Mouse (Mus musculus) neural tube, embryonic 13.5 days (tissue): ENCODE measurements at regions not wholly inside any gene's neighbourhood (a gene's known extent, or its start where the extent isn't known, plus 50 kb on each side); places are given as distances from the start of the nearest gene placed in this dataset.

Experiments used
- ATAC-seq: fragments of 200-750 bp; cut with Nextera tagmentation; 2 replicates; pipeline ENCODE4 v1.8.0; 2017; ENCODE audit warnings: low read depth, mild to moderate bottlenecking, moderate TSS enrichment, moderate library complexity
- H3K27ac ChIP-seq: fragments of 300-500 bp; sonication (generic); replicated peaks from 2 replicates; pipeline ENCODE4 v1.5.1; 2015; ENCODE audit warnings: moderate library complexity, mild to moderate bottlenecking, inconsistent platforms
- H3K27me3 ChIP-seq: fragments of 300-500 bp; sonication (generic); 2 replicates; pipeline ENCODE4 v1.6.1; 2015; ENCODE audit warnings: mild to moderate bottlenecking, inconsistent platforms
- H3K36me3 ChIP-seq: fragments of 300-500 bp; sonication (generic); 2 replicates; pipeline ENCODE4 v1.6.1; 2015; ENCODE audit warnings: mild to moderate bottlenecking, inconsistent platforms
- H3K4me1 ChIP-seq: fragments of 300-500 bp; sonication (generic); replicated peaks from 2 replicates; pipeline ENCODE4 v1.6.1; 2015; ENCODE audit warnings: inconsistent platforms
- H3K4me2 ChIP-seq: fragments of 300-500 bp; sonication (generic); 2 replicates; pipeline ENCODE4 v1.6.1; 2015; ENCODE audit warnings: inconsistent platforms, mild to moderate bottlenecking, moderate library complexity
- H3K4me3 ChIP-seq: fragments of 300-500 bp; sonication (generic); 2 replicates; pipeline ENCODE4 v1.5.1; 2015; ENCODE audit warnings: mild to moderate bottlenecking, inconsistent platforms
- H3K9ac ChIP-seq: fragments of 300-500 bp; sonication (generic); 2 replicates; pipeline ENCODE4 v1.6.1; 2015; ENCODE audit warnings: moderate library complexity, mild to moderate bottlenecking, inconsistent platforms
- H3K9me3 ChIP-seq: fragments of 300-500 bp; sonication (generic); 2 replicates; pipeline ENCODE4 v1.6.1; 2016; ENCODE audit warnings: inconsistent platforms
- WGBS: fragments of 180-500 bp; shearing (Covaris S2); methylation state at CpG from one replicate; pipeline ENCODE4 v1.1.7; 2015; 5-methylcytosine and 5-hydroxymethylcytosine counted together

- ATAC-seq = no peak
- Histone ChIP-seq H3K9me3 (no peaks in the 10 kb centered on the region), H3K4me2 (no peak overlapping the region), H3K27me3 (no peaks in the 10 kb centered on the region), H3K27ac (no peak overlapping the region), H3K4me1 (no peaks in the 10 kb centered on the region), H3K36me3 (no peaks in the 10 kb centered on the region), H3K9ac (no peak overlapping the region), H3K4me3 (no peak overlapping the region)
- WGBS = 93% methylated on average over 2 of the region's 2 CpGs
These were observed 134.7 kb upstream of the Foxa2 start for GRCm38 (mm10) chr2:148181518-148181917.

GRCm38 (mm10) chr2:148182492-148183052 is 135.8 kb upstream of the Foxa2 start:
- Histone ChIP-seq H3K36me3 (no peaks in the 10 kb centered on the region), H3K4me2 (no peak overlapping the region), H3K27me3 (no peaks in the 10 kb centered on the region), H3K9me3 (no peaks in the 10 kb centered on the region), H3K9ac (no peak overlapping the region), H3K4me1 (no peaks in the 10 kb centered on the region), H3K4me3 (no peak overlapping the region), H3K27ac (no peak overlapping the region)
- no peak for ATAC-seq
- 74% methylated on average over 3 of the region's 3 CpGs for WGBS

GRCm38 (mm10) chr2:148184801-148185212 is 138.0 kb upstream of the Foxa2 start:
- Histone ChIP-seq H3K36me3 (no peaks in the 10 kb centered on the region), H3K4me1 (no peaks in the 10 kb centered on the region), H3K9me3 (no peaks in the 10 kb centered on the region), H3K4me2 (no peak overlapping the region), H3K9ac (no peak overlapping the region), H3K27me3 (no peaks in the 10 kb centered on the region), H3K27ac (no peak overlapping the region), H3K4me3 (no peak overlapping the region)
- WGBS = 85% methylated on average over 5 of the region's 5 CpGs
- no peak for ATAC-seq

- Histone ChIP-seq H3K9me3 (no peaks in the 10 kb centered on the region), H3K27me3 (no peaks in the 10 kb centered on the region), H3K4me3 (no peak overlapping the region), H3K36me3 (no peaks in the 10 kb centered on the region), H3K4me1 (no peaks in the 10 kb centered on the region), H3K4me2 (no peak overlapping the region), H3K9ac (no peak overlapping the region), H3K27ac (no peak overlapping the region)
- WGBS = 88% methylated on average over 7 of the region's 7 CpGs
- no peak for ATAC-seq
These were observed 139.7 kb upstream of the Foxa2 start for GRCm38 (mm10) chr2:148186363-148186991.

GRCm38 (mm10) chr2:148188865-148189264 is 142.1 kb upstream of the Foxa2 start:
- Histone ChIP-seq H3K4me2 (no peak overlapping the region), H3K4me3 (no peak overlapping the region), H3K27me3 (no peaks in the 10 kb centered on the region), H3K9me3 (no peaks in the 10 kb centered on the region), H3K36me3 (no peaks in the 10 kb centered on the region), H3K27ac (no peak overlapping the region), H3K9ac (no peak overlapping the region), H3K4me1 (no peaks in the 10 kb centered on the region)
- no peak for ATAC-seq
- WGBS = 76% methylated on average over 2 of the region's 2 CpGs

- Histone ChIP-seq H3K36me3 (no peaks in the 10 kb centered on the region), H3K4me2 (no peak overlapping the region), H3K9me3 (no peaks in the 10 kb centered on the region), H3K4me1 (no peaks in the 10 kb centered on the region), H3K27me3 (no peaks in the 10 kb centered on the region), H3K9ac (no peak overlapping the region), H3K4me3 (no peak overlapping the region), H3K27ac (no peak overlapping the region)
- ATAC-seq = no peak
- WGBS = 75% methylated on average over 5 of the region's 5 CpGs
These were observed 142.5 kb upstream of the Foxa2 start for GRCm38 (mm10) chr2:148189287-148189686.

GRCm38 (mm10) chr2:148192946-148193345 is 146.2 kb upstream of the Foxa2 start:
- 61% methylated on average over 4 of the region's 4 CpGs for WGBS
- no peaks in the 10 kb centered on the region for H3K9me3 ChIP-seq
- no peaks in the 10 kb centered on the region for H3K36me3 ChIP-seq
- no peaks in the 10 kb centered on the region for H3K27me3 ChIP-seq
- no peaks in the 10 kb centered on the region for H3K4me1 ChIP-seq
- no peak overlapping the region for H3K4me2 ChIP-seq
- no peak overlapping the region for H3K4me3 ChIP-seq
- ATAC-seq = no peak
- H3K9ac ChIP-seq = no peak overlapping the region
- no peak overlapping the region for H3K27ac ChIP-seq

- no peak overlapping the region for H3K9ac ChIP-seq
- H3K36me3 ChIP-seq = no peaks in the 10 kb centered on the region
- 83% methylated on average over 7 of the region's 7 CpGs for WGBS
These were observed 150.7 kb upstream of the Foxa2 start for GRCm38 (mm10) chr2:148197375-148198015.

GRCm38 (mm10) chr2:148206633-148207032 is 159.9 kb upstream of the Foxa2 start:
- Histone ChIP-seq H3K4me2 (no peak overlapping the region), H3K36me3 (no peaks in the 10 kb centered on the region), H3K9me3 (no peaks in the 10 kb centered on the region), H3K4me3 (no peak overlapping the region), H3K4me1 (no peaks in the 10 kb centered on the region), H3K9ac (no peak overlapping the region), H3K27ac (no peak overlapping the region), H3K27me3 (no peaks in the 10 kb centered on the region)
- 40% methylated on average over 1 of the region's 1 CpGs for WGBS
- no peak for ATAC-seq

More at GRCm38 (mm10) chr2:148197375-148198015, 150.7 kb upstream of the Foxa2 start:
- ATAC-seq = no peak
- no peaks in the 10 kb centered on the region for H3K4me1 ChIP-seq
- H3K27me3 ChIP-seq = no peaks in the 10 kb centered on the region
- H3K4me3 ChIP-seq = no peak overlapping the region
- no peak overlapping the region for H3K27ac ChIP-seq
- H3K4me2 ChIP-seq = no peak overlapping the region
- no peaks in the 10 kb centered on the region for H3K9me3 ChIP-seq

- Histone ChIP-seq H3K4me3 (no peak overlapping the region), H3K36me3 (no peaks in the 10 kb centered on the region), H3K27ac (no peak overlapping the region), H3K27me3 (no peaks in the 10 kb centered on the region), H3K4me1 (no peaks in the 10 kb centered on the region), H3K9ac (no peak overlapping the region), H3K9me3 (no peaks in the 10 kb centered on the region), H3K4me2 (no peak overlapping the region)
- WGBS = 87% methylated on average over 2 of the region's 2 CpGs
- no peak for ATAC-seq
These were observed 164.0 kb upstream of the Foxa2 start for GRCm38 (mm10) chr2:148210813-148211212.

- H3K4me2 ChIP-seq = no peak overlapping the region
- H3K27ac ChIP-seq = no peak overlapping the region
- H3K27me3 ChIP-seq = no peaks in the 10 kb centered on the region
- no peaks in the 10 kb centered on the region for H3K4me1 ChIP-seq
- H3K4me3 ChIP-seq = no peak overlapping the region
- 87% methylated on average over 4 of the region's 4 CpGs for WGBS
- no peaks in the 10 kb centered on the region for H3K36me3 ChIP-seq
- no peak for ATAC-seq
- H3K9me3 ChIP-seq = no peaks in the 10 kb centered on the region
- H3K9ac ChIP-seq = no peak overlapping the region
These were observed 170.4 kb upstream of the Foxa2 start for GRCm38 (mm10) chr2:148217136-148217535.

- Histone ChIP-seq H3K27me3 (no peaks in the 10 kb centered on the region), H3K36me3 (no peaks in the 10 kb centered on the region), H3K4me1 (no peaks in the 10 kb centered on the region), H3K9me3 (no peaks in the 10 kb centered on the region), H3K9ac (no peak overlapping the region), H3K4me3 (no peak overlapping the region), H3K4me2 (no peak overlapping the region), H3K27ac (no peak overlapping the region)
- ATAC-seq = no peak
- 76% methylated on average over 1 of the region's 1 CpGs for WGBS
These were observed 161.3 kb upstream of the Sstr4 start for GRCm38 (mm10) chr2:148233691-148234300.
